Comparison of ENCODE assay signal across 12 mouse cellular contexts in the genomic region with DNA sequence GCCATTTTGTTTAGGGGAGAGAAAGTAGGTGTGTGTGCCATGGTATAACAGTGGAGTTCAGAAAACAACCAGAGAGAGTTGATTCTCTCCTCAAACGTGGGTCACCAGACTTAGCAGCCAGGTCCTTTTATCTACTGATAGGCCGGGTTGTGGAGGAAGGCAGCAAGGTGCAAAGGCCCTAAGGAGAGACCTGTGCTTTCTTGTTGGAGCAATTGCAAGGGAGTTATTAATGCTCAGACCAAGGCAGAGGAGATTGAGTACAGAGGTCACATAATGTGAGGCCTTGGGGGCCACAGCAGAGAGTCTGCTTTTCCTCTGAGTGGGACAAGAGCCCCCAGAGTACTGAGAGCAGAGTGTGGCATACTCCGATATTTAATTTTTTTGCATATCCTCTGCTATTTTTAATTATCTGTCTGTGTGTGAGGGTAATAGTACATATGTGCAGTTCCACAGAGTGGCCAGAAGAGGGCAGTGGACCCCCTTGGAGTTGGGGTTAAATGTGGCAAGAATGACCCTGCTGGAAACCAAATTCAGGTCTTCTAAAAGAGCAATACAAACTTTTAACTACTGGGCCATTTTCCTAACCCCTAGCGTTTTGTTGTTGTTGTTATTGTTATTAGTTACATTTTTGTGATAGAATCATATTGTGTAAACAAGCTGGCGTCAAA. TPM values are rescaled to one million over a fixed set of nuclear protein-coding genes. Genes with fewer than 3 reads are reported as not detected.
DNase-seq lines count a peak whose midpoint lies in the region; ATAC-seq and TF ChIP-seq lines count a peak whose summit lies in the region.
"Had no signal": no experiment of that assay in that cellular context is flagged by ENCODE, and none has a peak within 500 bp of the region (broad histone marks: within the 10 kb centered on the region; RNA-seq: fewer than 3 reads in every experiment).

No protein-coding gene starts in this region.

- no peaks in the 10 kb centered on the region for H3K4me1 ChIP-seq in forebrain, postnatal 0 days (ENCODE audit: insufficient read depth)
- no peaks in the 10 kb centered on the region for H3K4me1 ChIP-seq in forebrain, embryonic 12.5 days
- no peaks in the 10 kb centered on the region for H3K4me1 ChIP-seq in spleen, adult 2 months (ENCODE audit: control insufficient read depth, insufficient read depth, insufficient read length)
- H3K4me1 ChIP-seq: liver, embryonic 13.5 days had no signal

- no peak overlapping the region for H3K27ac ChIP-seq in forebrain, postnatal 0 days (ENCODE audit: low read depth, low read length)
- no peak overlapping the region for H3K27ac ChIP-seq in forebrain, embryonic 12.5 days
- no peak overlapping the region for H3K27ac ChIP-seq in spleen, adult 2 months (ENCODE audit: insufficient read depth, low read length)
- H3K27ac ChIP-seq: liver, embryonic 13.5 days had no signal

- H3K4me3 ChIP-seq in forebrain, postnatal 0 days (ENCODE audit: low read depth, low read length), result no peak overlapping the region
- H3K4me3 ChIP-seq in forebrain, embryonic 12.5 days (replicated peaks), result no peak overlapping the region
- H3K4me3 ChIP-seq in spleen, adult 2 months (ENCODE audit: extremely low read depth, insufficient read depth, insufficient read length), result no peak overlapping the region
- H3K4me3 ChIP-seq: erythroblast, embryonic 14.5 days; liver, embryonic 13.5 days had no signal

- no peak overlapping the region for H3K9ac ChIP-seq in forebrain, postnatal 0 days
- H3K9ac ChIP-seq in forebrain, embryonic 12.5 days, result no peak overlapping the region
- H3K9ac ChIP-seq: liver, embryonic 13.5 days had no signal

- no peak for DNase-seq in forebrain, postnatal 0 days
- DNase-seq in spleen, adult 2 months (ENCODE audit: low read depth in 1 of 2, low spot score in 2 of 2), result no peak
- no peak for DNase-seq in spleen, postnatal 4 days (ENCODE audit: low spot score in 2 of 2)
- peak; percentile 17 for DNase-seq in thymus, postnatal 14 days
- no peak for DNase-seq in layer of hippocampus, adult 8-10 months (ENCODE audit: low spot score in 2 of 2)
- DNase-seq in layer of hippocampus, postnatal 25 days (ENCODE audit: extremely low spot score in 1 of 2, low spot score in 1 of 2), result no peak
- DNase-seq: heart, adult 18-20 months; kidney, adult 18-20 months; liver, embryonic 13.5 days had no signal

- no peaks in the 10 kb centered on the region for H3K27me3 ChIP-seq in forebrain, postnatal 0 days (ENCODE audit: insufficient read depth, low read length)
- peaks cover 4% of the 10 kb centered on the region; the same call in 1 of the 2 replicates for H3K27me3 ChIP-seq in forebrain, embryonic 12.5 days
- H3K27me3 ChIP-seq in spleen, adult 2 months (ENCODE audit: control insufficient read depth, insufficient read depth, low read length), result no peaks in the 10 kb centered on the region
- H3K27me3 ChIP-seq: liver, embryonic 13.5 days had no signal

- no peaks in the 10 kb centered on the region for H3K9me3 ChIP-seq in forebrain, postnatal 0 days (ENCODE audit: low read length)
- no peaks in the 10 kb centered on the region for H3K9me3 ChIP-seq in forebrain, embryonic 12.5 days
- H3K9me3 ChIP-seq: liver, embryonic 13.5 days had no signal

- H3K4me2 ChIP-seq in forebrain, postnatal 0 days (ENCODE audit: low read depth), result no peak overlapping the region
- H3K4me2 ChIP-seq in forebrain, embryonic 12.5 days, result no peak overlapping the region
- H3K4me2 ChIP-seq: liver, embryonic 13.5 days had no signal

- no peak for ATAC-seq in forebrain, postnatal 0 days
- no peak for ATAC-seq in forebrain, embryonic 12.5 days (ENCODE audit: low FRiP score)
- ATAC-seq in erythroblast, adult 5-6 weeks (replicated peaks; ENCODE audit: low FRiP score, poor library complexity, severe bottlenecking), result 0 out of 2 replicates have a peak, but pooled peaks have one; percentile 60

- no peaks in the 10 kb centered on the region for H3K36me3 ChIP-seq in forebrain, postnatal 0 days (ENCODE audit: insufficient read depth)
- H3K36me3 ChIP-seq in forebrain, embryonic 12.5 days (replicated peaks), result no peaks in the 10 kb centered on the region
- peaks cover 42% of the 10 kb centered on the region for H3K36me3 ChIP-seq in spleen, adult 2 months (ENCODE audit: control insufficient read depth, insufficient read depth, low read length)
- H3K36me3 ChIP-seq: liver, embryonic 13.5 days had no signal

- WGBS in forebrain, postnatal 0 days, result 70% methylated on average over 5 of the region's 5 CpGs
- 60% methylated on average over 5 of the region's 5 CpGs for WGBS in forebrain, embryonic 12.5 days
- WGBS in spleen, adult 2 months, result 83% methylated on average over 5 of the region's 5 CpGs

- TF ChIP-seq CTCF in forebrain, postnatal 0 days (IDR thresholded peaks at IDR 0.05; ENCODE audit: low read depth), result peak; percentile 65
- TF ChIP-seq CTCF in spleen, adult 2 months (IDR thresholded peaks at IDR 0.05; ENCODE audit: extremely low read depth, insufficient read depth, insufficient read length, insufficient replicate concordance), result peak; percentile 45; the same call in 1 of the 2 replicates

- no peak for TF ChIP-seq POLR2A in spleen, adult 2 months (IDR thresholded peaks at IDR 0.05; ENCODE audit: low read depth, low read length)

RNA-seq across cellular contexts. Expression of gene Tm9sf3, which starts 27.3 kb away (rescaled TPM):
- 137 and 159 TPM in 2 replicates for total RNA-seq in forebrain, postnatal 0 days (2014; rRNA removed)
- 50.7 and 66.3 TPM in 2 replicates for polyA plus RNA-seq in forebrain, postnatal 0 days (2015; fragmentation: Nextera tagmentation; extraction: Ambion mirVana)
- polyA plus RNA-seq in forebrain, embryonic 12.5 days (2016; fragmentation: Nextera tagmentation; extraction: Ambion mirVana), result 107 and 119 TPM in 2 replicates
- 23.8 and 26.2 TPM in 2 replicates for polyA plus RNA-seq in spleen, adult 2 months (2012; rRNA removed)
- 39.4 and 39.7 TPM in 2 replicates for total RNA-seq in erythroblast, adult 5-6 weeks (2015; ENCODE audit: low replicate concordance)
- 51.6 and 56.4 TPM in 2 replicates for total RNA-seq in erythroblast, adult 5-6 weeks (2017; ENCODE audit: low replicate concordance)
- total RNA-seq in layer of hippocampus, adult 8-10 months (2022), result 100 to 1,000 TPM; 111 to 123 (median 122) TPM
- 100 to 1,000 TPM; 120 to 125 TPM for total RNA-seq in layer of hippocampus, postnatal 25 days (2021)
